Mouse (Mus musculus): ENCODE measurements around the gene Rilp. TPM values are rescaled to one million over a fixed set of nuclear protein-coding genes. Genes with fewer than 3 reads are reported as not detected.

Gene Rilp
- polyA plus RNA-seq, 1 experiment from 2014 or later: 0.26 TPM

GRCm38 (mm10) chr11:75522793-75523192 lies 12.9 kb downstream of the Rilp start:
- no peak for ATAC-seq (ENCODE audit: insufficient number of reproducible peaks, insufficient read depth, low FRiP score, low TSS enrichment, low read depth)
- Histone ChIP-seq H3K9me3 (no peaks in the 10 kb centered on the region), H3K36me3 (no peaks in the 10 kb centered on the region), H3K27ac (no peak overlapping the region), H3K9ac (replicated peaks) (no peak overlapping the region), H3K4me3 (replicated peaks) (no peak overlapping the region), H3K4me1 (replicated peaks) (peaks cover 4% of the 10 kb centered on the region; the same call in 1 of the 2 replicates), H3K27me3 (no peaks in the 10 kb centered on the region), H3K4me2 (no peak overlapping the region)
- 77% methylated on average over 2 of the region's 2 CpGs for WGBS

DNA sequence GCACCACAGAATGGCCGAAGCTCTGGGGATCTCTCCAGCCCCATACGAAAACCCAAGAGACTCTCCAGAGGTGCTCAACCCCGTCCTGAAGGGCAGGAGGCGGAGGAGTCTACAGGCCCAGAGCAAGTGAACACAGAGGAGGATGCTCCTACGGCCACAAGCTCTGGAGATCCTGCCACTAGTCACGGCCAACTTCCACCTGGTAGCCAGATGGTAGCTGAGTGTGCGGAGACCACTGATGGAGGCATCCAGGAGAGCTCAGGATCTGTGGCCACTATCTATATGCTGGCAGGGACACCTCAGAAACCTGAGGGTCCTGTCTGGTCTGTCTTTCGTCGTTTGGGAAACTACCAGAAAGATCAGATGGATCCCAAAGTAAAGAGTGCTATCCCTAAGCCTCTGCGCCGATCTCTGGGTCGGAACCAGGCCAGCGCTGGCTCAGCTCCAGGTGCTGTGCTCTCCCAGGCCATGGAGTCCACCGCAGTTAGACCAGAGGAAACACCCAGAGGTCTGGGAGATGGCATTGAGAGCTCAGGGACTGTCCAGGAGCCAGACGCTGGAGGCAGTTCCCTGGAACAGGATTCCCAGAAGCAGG lies 15.7 kb downstream of the Rilp start:
- WGBS: 81% methylated on average over 15 of the region's 15 CpGs
- Histone ChIP-seq H3K27ac (no peak overlapping the region), H3K4me3 (replicated peaks) (no peak overlapping the region), H3K36me3 (no peaks in the 10 kb centered on the region), H3K27me3 (no peaks in the 10 kb centered on the region), H3K4me2 (no peak overlapping the region), H3K4me1 (replicated peaks) (no peaks in the 10 kb centered on the region; the same call in 1 of the 2 replicates), H3K9me3 (no peaks in the 10 kb centered on the region), H3K9ac (replicated peaks) (no peak overlapping the region)
- ATAC-seq (ENCODE audit: insufficient number of reproducible peaks, insufficient read depth, low FRiP score, low TSS enrichment, low read depth): no peak

DNA sequence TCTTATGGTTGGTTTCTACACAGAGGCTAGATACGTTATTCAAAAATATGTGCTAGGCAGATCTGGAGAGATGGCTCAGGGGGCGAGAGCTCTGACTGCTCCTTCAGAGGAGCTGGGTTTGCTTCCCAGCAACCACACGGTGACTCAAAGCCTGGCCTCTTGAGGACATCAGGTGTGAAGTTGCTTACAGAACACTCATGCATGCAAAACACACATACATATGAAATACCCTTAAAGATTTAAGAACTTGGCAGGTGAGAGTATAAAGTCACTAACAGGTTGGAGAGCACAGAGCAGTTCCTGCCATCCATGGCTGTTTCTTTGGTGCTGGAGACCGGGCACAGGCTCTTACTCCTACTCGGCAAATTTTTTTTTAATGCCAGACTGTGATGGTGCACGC lies 17.0 kb downstream of the Rilp start:
- Histone ChIP-seq H3K4me3 (replicated peaks) (no peak overlapping the region), H3K27ac (no peak overlapping the region), H3K9me3 (no peaks in the 10 kb centered on the region), H3K36me3 (no peaks in the 10 kb centered on the region), H3K4me2 (no peak overlapping the region), H3K27me3 (no peaks in the 10 kb centered on the region), H3K4me1 (replicated peaks) (no peaks in the 10 kb centered on the region; the same call in 1 of the 2 replicates), H3K9ac (replicated peaks) (no peak overlapping the region)
- no peak for ATAC-seq (ENCODE audit: insufficient number of reproducible peaks, insufficient read depth, low FRiP score, low TSS enrichment, low read depth)
- WGBS: 86% methylated on average over 6 of the region's 6 CpGs

GRCm38 (mm10) chr11:75529771-75530170 lies 19.9 kb downstream of the Rilp start:
- 53% methylated on average over 4 of the region's 4 CpGs for WGBS
- H3K4me3 ChIP-seq (replicated peaks): no peak overlapping the region

GRCm38 (mm10) chr11:75530325-75530724 lies 20.4 kb downstream of the Rilp start:
- Histone ChIP-seq H3K27ac (0 out of 2 replicates have a peak overlapping the region, but pooled peaks have one; percentile 18), H3K4me2 (peak overlapping the region; percentile 96), H3K9me3 (no peaks in the 10 kb centered on the region)

More at GRCm38 (mm10) chr11:75529771-75530170, 19.9 kb downstream of the Rilp start:
- Histone ChIP-seq H3K9me3 (no peaks in the 10 kb centered on the region), H3K9ac (replicated peaks) (no peak overlapping the region), H3K27me3 (no peaks in the 10 kb centered on the region), H3K27ac (no peak overlapping the region), H3K36me3 (no peaks in the 10 kb centered on the region), H3K4me2 (no peak overlapping the region), H3K4me1 (replicated peaks) (peaks cover 8% of the 10 kb centered on the region)
- no peak for ATAC-seq (ENCODE audit: insufficient number of reproducible peaks, insufficient read depth, low FRiP score, low TSS enrichment, low read depth)

GRCm38 (mm10) chr11:75530845-75531373 lies 21.0 kb downstream of the Rilp start:
- WGBS: under 1% methylated on average over 31 of the region's 31 CpGs
- Histone ChIP-seq H3K4me3 (replicated peaks) (peak overlapping the region; percentile 70), H3K36me3 (no peaks in the 10 kb centered on the region), H3K4me2 (peak overlapping the region; percentile 96), H3K9me3 (no peaks in the 10 kb centered on the region), H3K4me1 (replicated peaks) (peaks cover 12% of the 10 kb centered on the region), H3K27ac (peak overlapping the region; percentile 91), H3K27me3 (no peaks in the 10 kb centered on the region), H3K9ac (replicated peaks) (peak overlapping the region; percentile 86)
- no peak for ATAC-seq (ENCODE audit: insufficient number of reproducible peaks, insufficient read depth, low FRiP score, low TSS enrichment, low read depth)

More at GRCm38 (mm10) chr11:75530325-75530724, 20.4 kb downstream of the Rilp start:
- Histone ChIP-seq H3K4me1 (replicated peaks) (peaks cover 9% of the 10 kb centered on the region), H3K36me3 (no peaks in the 10 kb centered on the region), H3K4me3 (replicated peaks) (peak overlapping the region; percentile 70), H3K27me3 (no peaks in the 10 kb centered on the region), H3K9ac (replicated peaks) (peak overlapping the region; percentile 86)
- 0 out of 2 replicates have a peak, but pooled peaks have one; percentile 8 for ATAC-seq (ENCODE audit: insufficient number of reproducible peaks, insufficient read depth, low FRiP score, low TSS enrichment, low read depth)
- under 1% methylated on average over 10 of the region's 10 CpGs for WGBS

GRCm38 (mm10) chr11:75531469-75532242 lies 21.8 kb downstream of the Rilp start, which contains the start of gene Slc43a2:
TSS of gene Slc43a2 (plus strand) at chr11:75531694.
- peak within 1 kb of the TSS; percentile 91 for H3K27ac ChIP-seq
- no peaks in the 10 kb centered on the region for H3K27me3 ChIP-seq
- no peaks in the 10 kb centered on the region for H3K9me3 ChIP-seq
- peak within 1 kb of the TSS; percentile 70 for H3K4me3 ChIP-seq (replicated peaks)
- peak within 1 kb of the TSS; percentile 96 for H3K4me2 ChIP-seq
- no peaks in the 10 kb centered on the region for H3K36me3 ChIP-seq
- peaks cover 12% of the 10 kb centered on the region for H3K4me1 ChIP-seq (replicated peaks)
- peak within 1 kb of the TSS; percentile 86 for H3K9ac ChIP-seq (replicated peaks)
- ATAC-seq (ENCODE audit: insufficient number of reproducible peaks, insufficient read depth, low FRiP score, low TSS enrichment, low read depth): peak; percentile 93
- under 1% methylated on average over 62 of the region's 62 CpGs for WGBS

DNA sequence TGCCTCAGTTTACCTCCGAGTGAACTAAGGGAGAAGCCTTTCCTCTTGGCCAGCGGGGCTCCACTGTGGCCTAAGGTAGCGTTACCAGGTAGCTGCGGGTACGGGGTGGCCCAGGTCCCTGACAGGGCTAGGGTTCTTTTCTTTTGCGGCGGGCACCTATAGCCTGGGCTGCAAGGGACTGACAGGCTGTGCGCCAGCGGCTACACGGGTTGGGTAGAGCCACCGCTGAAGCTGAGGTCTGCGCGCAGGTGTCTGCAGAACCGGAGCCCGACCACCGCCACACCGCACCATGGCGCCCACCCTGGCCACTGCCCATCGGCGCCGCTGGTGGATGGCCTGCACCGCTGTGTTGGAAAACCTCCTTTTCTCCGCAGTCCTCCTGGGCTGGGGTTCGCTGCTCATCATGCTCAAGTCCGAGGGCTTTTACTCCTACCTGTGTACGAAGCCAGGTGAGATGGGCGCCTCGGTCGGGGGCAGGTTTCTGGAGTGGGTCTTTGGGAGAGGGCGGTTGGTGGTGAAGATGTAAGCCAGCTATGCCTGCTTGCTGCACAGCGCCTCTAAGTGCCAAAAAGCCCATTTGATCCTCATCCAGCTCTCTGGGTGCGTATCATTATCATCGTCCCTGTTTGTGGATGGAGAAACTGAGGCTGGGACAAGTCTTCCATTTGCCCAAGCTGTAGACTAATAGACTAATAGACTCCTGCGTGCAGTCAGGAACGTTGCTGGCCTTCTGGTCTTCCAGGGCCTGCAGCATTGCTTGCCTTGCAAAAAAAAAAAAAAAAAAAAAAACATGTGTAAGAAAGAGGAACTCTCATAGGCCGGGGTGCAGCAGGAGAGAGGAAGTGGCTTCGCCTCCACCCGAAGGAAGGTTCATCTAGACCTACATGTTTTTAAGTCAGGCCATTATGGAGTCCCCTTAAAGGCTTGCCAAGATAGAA lies 22.7 kb downstream of the Rilp start:
- Histone ChIP-seq H3K9ac (replicated peaks) (peak overlapping the region; percentile 86), H3K36me3 (no peaks in the 10 kb centered on the region), H3K4me3 (replicated peaks) (peak overlapping the region; percentile 70), H3K27ac (peak overlapping the region; percentile 91), H3K27me3 (no peaks in the 10 kb centered on the region), H3K4me2 (peak overlapping the region; percentile 96), H3K4me1 (replicated peaks) (peaks cover 12% of the 10 kb centered on the region), H3K9me3 (no peaks in the 10 kb centered on the region)
- 0 out of 2 replicates have a peak, but pooled peaks have one; percentile 5 for ATAC-seq (ENCODE audit: insufficient number of reproducible peaks, insufficient read depth, low FRiP score, low TSS enrichment, low read depth)
- 16% methylated on average over 38 of the region's 38 CpGs for WGBS

- H3K9ac ChIP-seq (replicated peaks): no peak overlapping the region
- no peak overlapping the region for H3K27ac ChIP-seq
- 82% methylated on average over 6 of the region's 6 CpGs for WGBS
- no peak overlapping the region for H3K4me2 ChIP-seq
- ATAC-seq (ENCODE audit: insufficient number of reproducible peaks, insufficient read depth, low FRiP score, low TSS enrichment, low read depth): no peak
- H3K4me1 ChIP-seq (replicated peaks): peaks cover 20% of the 10 kb centered on the region
- H3K9me3 ChIP-seq: no peaks in the 10 kb centered on the region
- no peaks in the 10 kb centered on the region for H3K27me3 ChIP-seq
- H3K36me3 ChIP-seq: no peaks in the 10 kb centered on the region
- no peak overlapping the region for H3K4me3 ChIP-seq (replicated peaks)
Measured at GRCm38 (mm10) chr11:75533314-75534015, 23.6 kb downstream of the Rilp start.

DNA sequence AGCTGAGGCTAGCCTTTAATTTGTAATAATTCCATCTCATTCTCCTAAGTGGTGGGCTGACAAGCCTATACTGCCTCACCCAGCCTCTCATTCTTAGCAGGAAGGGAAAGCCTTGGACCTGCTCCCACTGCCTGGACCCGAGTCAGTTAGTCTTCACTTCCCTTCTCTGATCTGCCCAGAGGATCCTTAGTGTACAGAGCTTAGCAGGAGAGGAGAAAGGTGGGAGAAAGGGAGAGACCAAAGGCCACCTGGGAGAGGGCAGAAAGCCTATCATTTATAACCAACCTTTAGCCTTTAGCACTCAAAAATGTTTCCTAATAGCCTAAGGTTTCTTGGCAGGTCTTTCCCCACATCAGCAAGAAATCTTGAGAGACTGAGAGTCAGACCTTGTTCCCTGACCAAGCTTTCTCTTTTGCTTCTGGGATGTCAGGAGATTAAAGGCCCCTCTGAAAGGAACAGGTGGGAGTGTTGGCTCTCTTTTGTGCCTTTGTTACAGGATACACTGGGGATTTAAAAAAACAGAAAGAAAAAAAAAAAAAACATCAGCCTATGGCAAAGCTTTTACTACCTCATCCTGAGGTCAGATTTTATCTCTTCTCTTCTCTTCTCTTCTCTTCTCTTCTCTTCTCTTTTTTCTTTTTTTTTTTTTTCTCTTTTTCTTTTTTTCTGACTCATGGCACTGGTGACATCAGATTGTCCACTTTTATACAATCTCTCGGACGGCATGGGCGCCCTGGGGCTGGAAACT lies 24.6 kb downstream of the Rilp start:
- H3K27me3 ChIP-seq: no peaks in the 10 kb centered on the region
- H3K4me1 ChIP-seq (replicated peaks): peaks cover 21% of the 10 kb centered on the region
- ATAC-seq (ENCODE audit: insufficient number of reproducible peaks, insufficient read depth, low FRiP score, low TSS enrichment, low read depth): no peak
- no peaks in the 10 kb centered on the region for H3K9me3 ChIP-seq
- no peak overlapping the region for H3K4me2 ChIP-seq
- H3K4me3 ChIP-seq (replicated peaks): no peak overlapping the region
- H3K36me3 ChIP-seq: no peaks in the 10 kb centered on the region
- no peak overlapping the region for H3K27ac ChIP-seq
- no peak overlapping the region for H3K9ac ChIP-seq (replicated peaks)
- WGBS: 71% methylated on average over 4 of the region's 4 CpGs

Measured in limb, embryonic 12.5 days (tissue).